Mouse (Mus musculus) liver, embryonic 16.5 days (tissue): ENCODE data around the gene Acsl3. TPM values are rescaled to one million over a fixed set of nuclear protein-coding genes. Genes with fewer than 3 reads are reported as not detected.

ENCODE experiments used
- ATAC-seq: fragments of 200-750 bp; cut with Nextera tagmentation; 2 replicates; pipeline ENCODE4 v1.8.0; 2017; ENCODE audit warnings: low read depth, mild to moderate bottlenecking, moderate number of reproducible peaks, moderate library complexity
- H3K27ac ChIP-seq: fragments of 300-500 bp; sonication (generic); 2 replicates; pipeline ENCODE4 v1.5.1; 2014; ENCODE audit warnings: mild to moderate bottlenecking, low read length
- H3K27me3 ChIP-seq: fragments of 300-500 bp; sonication (generic); 2 replicates; pipeline ENCODE4 v1.6.1; 2014; ENCODE audit warnings: low read depth, low read length, mixed read lengths; ENCODE audit not compliant: control insufficient read depth, insufficient read depth
- H3K36me3 ChIP-seq: fragments of 300-500 bp; sonication (generic); 2 replicates; pipeline ENCODE4 v1.6.1; 2014; ENCODE audit warnings: mild to moderate bottlenecking; ENCODE audit not compliant: control insufficient read depth, insufficient read depth
- H3K4me1 ChIP-seq: fragments of 300-500 bp; sonication (generic); 2 replicates; pipeline ENCODE4 v1.6.1; 2014; ENCODE audit warnings: low read depth, low read length, mixed read lengths; ENCODE audit not compliant: control insufficient read depth
- H3K4me2 ChIP-seq: fragments of 300-500 bp; sonication (generic); 2 replicates; pipeline ENCODE4 v1.6.1; 2014; ENCODE audit warnings: low read depth, low read length, mixed read lengths
- H3K4me3 ChIP-seq: fragments of 300-500 bp; sonication (generic); 2 replicates; pipeline ENCODE4 v1.5.1; 2014; ENCODE audit warnings: low read depth, mild to moderate bottlenecking, low read length
- H3K9ac ChIP-seq: fragments of 300-500 bp; sonication (generic); 2 replicates; pipeline ENCODE4 v1.6.1; 2014; ENCODE audit warnings: low read depth, low read length
- H3K9me3 ChIP-seq: fragments of 300-500 bp; sonication (generic); replicated peaks from 2 replicates; pipeline ENCODE4 v1.6.1; 2016; ENCODE audit warnings: low read length; ENCODE audit not compliant: control insufficient read depth
- WGBS: fragments of 180-500 bp; shearing (Covaris S2); extraction: QIAGEN DNeasy Blood & Tissue Kit; methylation state at CpG from one replicate; pipeline ENCODE4 v1.1.7; 2014; ENCODE audit not compliant: insufficient replicate concordance; 5-methylcytosine and 5-hydroxymethylcytosine counted together
- polyA plus RNA-seq: library from polyadenylated mRNA; unstranded; fragments of >200 nt; fragmentation: Nextera tagmentation; extraction: Ambion mirVana; gene quantifications from 2 replicates; pipeline ENCODE4 v1.2.1, GENCODE M21; 2015

Acsl3 gene
- polyA plus RNA-seq, 1 experiment from 2014 or later = 18.9 TPM

DNA sequence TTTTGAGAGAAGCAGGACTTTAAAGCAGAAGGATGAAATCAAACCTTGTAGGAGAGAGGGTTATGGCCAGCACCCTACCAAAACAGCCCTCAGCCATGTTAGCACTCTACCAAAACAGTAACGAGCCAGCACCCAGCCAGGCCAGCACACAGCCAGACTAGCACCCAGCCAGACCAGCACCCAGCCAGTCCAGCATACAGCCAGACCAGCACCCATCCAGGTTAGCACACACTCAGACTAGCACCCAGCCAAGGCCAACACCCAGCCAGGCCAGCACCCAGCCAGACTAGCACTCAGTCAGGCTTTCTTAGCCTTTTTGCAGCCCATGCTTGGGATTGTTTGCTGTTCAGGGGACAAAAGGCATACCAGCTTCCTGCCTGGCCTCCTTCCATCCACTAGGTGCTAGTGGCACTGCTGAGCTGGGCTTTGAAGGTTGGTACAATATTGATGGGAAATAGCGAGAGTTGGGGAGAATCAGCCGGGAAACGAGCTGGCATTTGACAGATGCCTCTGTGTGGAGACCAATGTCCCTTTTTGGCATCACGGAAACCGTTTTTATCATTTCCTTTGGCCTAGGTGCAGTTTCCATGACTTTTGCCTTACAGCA lies 68.1 kb downstream of the Acsl3 start:
- H3K27me3 ChIP-seq = no peaks in the 10 kb centered on the region
- no peak for ATAC-seq
- H3K4me2 ChIP-seq = no peak overlapping the region
- H3K9ac ChIP-seq = no peak overlapping the region
- H3K36me3 ChIP-seq = no peaks in the 10 kb centered on the region
- H3K4me3 ChIP-seq = no peak overlapping the region
- WGBS = 46% methylated on average over 6 of the region's 6 CpGs
- no peaks in the 10 kb centered on the region for H3K9me3 ChIP-seq
- no peaks in the 10 kb centered on the region for H3K4me1 ChIP-seq
- H3K27ac ChIP-seq = no peak overlapping the region

DNA sequence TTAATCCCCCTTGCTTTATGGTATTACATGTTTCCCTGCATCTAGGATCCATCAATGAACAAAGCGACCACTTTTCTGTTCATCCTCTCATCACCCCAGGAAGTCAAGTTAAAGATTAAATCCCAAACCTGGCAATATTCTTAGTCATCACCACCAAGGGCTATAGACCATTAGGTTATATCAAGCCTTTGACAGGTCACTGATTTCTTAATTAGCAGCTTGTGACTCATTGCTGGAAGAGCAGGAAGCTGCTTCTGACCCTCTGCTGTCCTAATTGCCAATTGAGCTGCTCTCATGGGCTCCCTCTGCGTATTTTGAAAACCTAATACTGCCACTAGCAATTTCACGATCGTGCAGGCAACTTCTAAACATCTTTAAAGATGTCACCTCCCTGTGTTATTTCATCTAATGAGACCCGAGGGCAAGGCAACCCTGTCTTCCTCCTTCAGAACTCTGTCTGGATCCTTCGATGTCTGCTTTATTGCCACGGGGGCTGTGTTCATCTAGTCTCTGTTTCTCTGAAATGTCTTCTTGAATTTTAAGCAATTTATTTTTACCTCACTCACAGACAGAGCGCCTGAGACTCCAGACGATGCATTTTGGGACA lies 72.6 kb downstream of the Acsl3 start:
- Histone ChIP-seq H3K36me3 (no peaks in the 10 kb centered on the region), H3K4me2 (no peak overlapping the region), H3K9me3 (no peaks in the 10 kb centered on the region), H3K27me3 (no peaks in the 10 kb centered on the region), H3K9ac (no peak overlapping the region), H3K27ac (no peak overlapping the region), H3K4me1 (no peaks in the 10 kb centered on the region), H3K4me3 (no peak overlapping the region)
- no peak for ATAC-seq
- WGBS = 60% methylated on average over 9 of the region's 9 CpGs

DNA sequence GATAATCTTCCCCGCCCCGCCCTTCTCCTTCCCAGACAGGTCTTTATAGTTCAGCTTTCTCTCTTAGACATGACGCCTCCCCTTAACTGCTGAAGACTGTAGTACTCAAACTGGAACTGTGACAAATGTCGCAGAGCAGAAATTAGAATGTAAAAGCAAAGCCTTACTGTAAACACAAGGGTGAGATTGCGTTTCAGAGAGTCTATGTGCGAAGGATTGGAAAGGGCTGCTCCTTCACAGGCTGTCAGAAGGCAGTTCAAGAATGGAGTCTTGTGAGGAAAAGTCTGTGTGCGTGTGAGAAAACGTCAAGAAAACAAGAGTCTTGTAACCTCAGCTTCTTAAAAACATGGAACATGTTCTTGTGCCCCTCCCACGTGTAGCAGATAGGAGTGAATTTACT lies 74.7 kb downstream of the Acsl3 start:
- Histone ChIP-seq H3K4me3 (no peak overlapping the region), H3K4me2 (no peak overlapping the region), H3K27ac (no peak overlapping the region), H3K9me3 (no peaks in the 10 kb centered on the region), H3K9ac (no peak overlapping the region), H3K36me3 (no peaks in the 10 kb centered on the region), H3K27me3 (no peaks in the 10 kb centered on the region), H3K4me1 (no peaks in the 10 kb centered on the region)
- no peak for ATAC-seq
- 71% methylated on average over 9 of the region's 9 CpGs for WGBS

DNA sequence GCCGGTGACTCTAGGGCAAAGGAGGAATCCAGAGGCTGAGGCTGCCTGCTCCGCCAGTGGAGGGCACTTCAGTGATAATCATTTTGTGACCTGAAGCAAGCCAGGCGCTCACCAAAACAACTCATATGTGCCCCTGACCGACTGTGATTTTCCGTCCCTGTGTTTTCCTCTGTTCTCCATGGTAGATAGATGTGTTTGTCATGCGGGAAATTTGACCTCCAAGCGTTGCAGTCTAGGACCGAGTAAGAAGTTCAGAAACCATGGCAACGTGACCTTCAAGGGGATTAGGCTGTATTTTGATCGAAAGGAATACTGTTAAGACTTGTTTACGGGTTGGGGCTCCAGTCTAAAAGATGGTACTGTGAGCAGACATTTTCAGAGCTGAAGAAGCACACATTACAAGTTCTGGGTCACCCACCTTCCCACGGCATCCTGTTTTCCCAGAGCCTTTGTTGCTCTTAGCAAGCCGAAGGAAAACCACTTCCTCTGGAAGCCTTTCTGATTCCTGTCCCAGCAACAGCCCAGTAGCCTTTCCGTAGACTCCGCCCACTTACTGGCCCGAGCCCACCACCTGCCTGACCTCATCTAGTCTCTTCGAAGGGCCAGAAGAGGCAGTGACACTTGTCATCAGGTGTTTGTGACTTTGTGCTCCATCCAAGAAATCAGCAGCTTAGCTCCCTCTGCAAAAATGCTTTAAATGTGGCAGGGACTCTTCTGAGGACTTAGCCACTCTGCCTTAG lies 76.8 kb downstream of the Acsl3 start:
- WGBS = 51% methylated on average over 17 of the region's 17 CpGs
- Histone ChIP-seq H3K4me3 (no peak overlapping the region), H3K9ac (no peak overlapping the region), H3K4me1 (no peaks in the 10 kb centered on the region), H3K27ac (no peak overlapping the region), H3K9me3 (no peaks in the 10 kb centered on the region), H3K36me3 (no peaks in the 10 kb centered on the region), H3K27me3 (no peaks in the 10 kb centered on the region), H3K4me2 (no peak overlapping the region)
- ATAC-seq = no peak

DNA sequence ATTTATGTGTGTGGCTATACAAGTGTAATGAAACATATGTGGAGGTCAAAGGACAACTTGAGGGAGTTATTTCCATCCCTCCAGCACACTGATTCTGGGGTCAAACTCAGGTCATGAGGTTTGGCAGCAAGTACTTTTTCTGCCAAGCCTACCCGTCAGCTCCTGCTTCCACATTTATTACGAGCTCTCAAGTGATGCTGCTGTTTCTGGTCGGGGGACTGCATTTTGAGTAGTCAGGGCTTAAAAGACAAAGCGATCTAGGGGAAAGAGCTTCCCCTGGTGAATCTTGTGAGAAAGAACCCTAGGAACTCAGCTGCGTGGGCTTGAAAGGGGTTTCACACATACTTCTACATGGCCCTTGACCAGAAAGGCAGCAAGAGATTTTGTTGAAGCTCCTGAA lies 80.0 kb downstream of the Acsl3 start:
- Histone ChIP-seq H3K4me2 (no peak overlapping the region), H3K9ac (no peak overlapping the region), H3K9me3 (no peaks in the 10 kb centered on the region), H3K4me1 (no peaks in the 10 kb centered on the region), H3K27me3 (no peaks in the 10 kb centered on the region), H3K4me3 (no peak overlapping the region), H3K27ac (no peak overlapping the region), H3K36me3 (no peaks in the 10 kb centered on the region)
- ATAC-seq = no peak
- WGBS = 56% methylated on average over 5 of the region's 5 CpGs

DNA sequence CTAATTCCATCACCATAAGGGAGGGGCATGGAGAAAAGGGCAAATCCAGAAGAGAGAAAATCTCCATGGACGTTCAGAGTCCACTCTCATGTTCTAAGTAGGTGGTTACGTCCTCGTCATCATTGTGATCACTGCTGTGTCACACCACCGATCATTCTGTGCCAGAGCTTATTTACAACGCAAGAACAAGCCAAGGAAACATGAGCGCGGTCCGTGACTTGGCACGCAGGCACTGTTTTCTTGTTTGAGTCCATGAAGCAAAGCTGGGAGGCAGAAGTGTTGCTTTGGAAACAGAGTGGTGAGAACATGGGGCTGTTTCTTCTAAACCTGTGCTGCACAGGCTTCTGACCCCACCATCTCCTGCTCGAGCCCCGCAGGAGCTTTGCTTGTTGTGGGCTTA lies 83.1 kb downstream of the Acsl3 start:
- no peaks in the 10 kb centered on the region for H3K27me3 ChIP-seq
- H3K4me3 ChIP-seq = no peak overlapping the region
- 82% methylated on average over 11 of the region's 11 CpGs for WGBS
- no peaks in the 10 kb centered on the region for H3K4me1 ChIP-seq
- no peak overlapping the region for H3K4me2 ChIP-seq
- no peak overlapping the region for H3K9ac ChIP-seq
- ATAC-seq = no peak
- H3K9me3 ChIP-seq = no peaks in the 10 kb centered on the region
- H3K27ac ChIP-seq = no peak overlapping the region
- no peaks in the 10 kb centered on the region for H3K36me3 ChIP-seq

DNA sequence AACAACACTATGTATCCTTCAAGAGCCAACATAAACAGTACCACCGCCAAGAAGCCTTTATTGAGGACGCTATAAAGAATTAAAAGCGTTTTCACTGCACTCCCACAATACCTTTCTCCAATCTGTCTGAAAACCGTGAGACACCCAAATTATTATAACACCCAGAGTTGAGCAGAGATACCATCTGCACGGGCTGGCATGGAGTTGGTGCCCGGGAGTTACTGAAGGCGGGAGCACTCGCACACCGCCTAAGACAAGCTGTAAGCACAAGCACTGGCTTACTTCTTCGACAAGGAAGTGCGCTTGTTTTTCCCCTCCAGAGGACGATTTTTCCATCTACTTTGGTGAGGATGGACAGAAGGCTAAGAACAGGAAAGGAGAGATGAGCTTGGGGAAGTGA lies 84.6 kb downstream of the Acsl3 start:
- ATAC-seq = no peak
- no peak overlapping the region for H3K4me3 ChIP-seq
- no peak overlapping the region for H3K27ac ChIP-seq
- no peaks in the 10 kb centered on the region for H3K36me3 ChIP-seq
- no peak overlapping the region for H3K4me2 ChIP-seq
- no peaks in the 10 kb centered on the region for H3K9me3 ChIP-seq
- no peaks in the 10 kb centered on the region for H3K27me3 ChIP-seq
- H3K4me1 ChIP-seq = no peaks in the 10 kb centered on the region
- H3K9ac ChIP-seq = no peak overlapping the region
- 70% methylated on average over 12 of the region's 12 CpGs for WGBS

DNA sequence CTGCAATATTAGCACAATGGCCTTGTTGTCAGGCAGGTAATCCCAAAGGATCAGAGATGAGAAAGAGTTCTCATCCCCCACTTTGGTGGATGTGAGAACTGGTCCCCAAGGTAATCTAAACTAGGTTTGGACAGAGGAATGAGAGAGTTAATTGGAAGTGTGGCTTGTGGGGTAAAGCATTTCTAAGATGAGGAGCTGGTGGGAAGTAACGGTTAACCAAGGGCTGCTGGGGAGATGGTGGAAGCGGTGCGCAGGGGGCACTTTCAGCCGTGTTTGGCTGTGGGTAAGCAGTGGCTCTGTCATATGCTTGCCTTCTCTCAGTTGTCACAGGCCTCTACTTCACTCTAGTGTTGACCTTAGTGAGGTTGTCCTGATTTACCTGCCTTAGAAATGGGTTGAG lies 85.7 kb downstream of the Acsl3 start:
- Histone ChIP-seq H3K4me1 (no peaks in the 10 kb centered on the region), H3K9me3 (no peaks in the 10 kb centered on the region), H3K27me3 (no peaks in the 10 kb centered on the region), H3K27ac (no peak overlapping the region), H3K4me2 (no peak overlapping the region), H3K9ac (no peak overlapping the region), H3K4me3 (no peak overlapping the region), H3K36me3 (no peaks in the 10 kb centered on the region)
- 70% methylated on average over 4 of the region's 4 CpGs for WGBS
- ATAC-seq = no peak

DNA sequence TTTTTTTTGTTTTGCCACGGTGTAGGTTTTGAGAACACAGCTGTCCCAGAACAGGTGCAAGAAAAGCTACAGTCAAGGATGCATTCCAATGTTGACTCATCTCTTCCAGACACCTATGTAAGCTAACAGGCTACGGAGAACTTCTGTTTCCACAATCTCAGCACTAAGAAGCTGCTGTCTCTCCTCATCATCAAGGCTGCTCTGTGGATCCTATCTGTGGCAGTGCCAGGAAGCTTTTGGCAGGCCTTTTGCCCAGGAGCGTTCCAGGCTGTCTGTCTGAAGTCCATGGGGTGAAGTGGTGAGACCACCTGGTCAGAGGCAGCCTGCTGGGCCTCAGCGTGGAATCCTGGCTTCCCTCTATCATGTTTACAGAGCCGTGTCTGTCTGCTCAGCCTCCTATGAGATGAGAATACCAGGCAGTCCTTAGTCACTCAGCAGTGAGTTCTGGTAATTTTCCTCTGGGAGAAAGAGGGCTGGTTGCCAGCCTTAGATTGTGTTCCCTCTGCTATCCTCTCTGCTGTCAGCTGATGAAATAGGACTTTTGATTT lies 87.7 kb downstream of the Acsl3 start:
- Histone ChIP-seq H3K9ac (no peak overlapping the region), H3K36me3 (no peaks in the 10 kb centered on the region), H3K27ac (no peak overlapping the region), H3K4me2 (no peak overlapping the region), H3K4me3 (no peak overlapping the region), H3K27me3 (no peaks in the 10 kb centered on the region), H3K4me1 (no peaks in the 10 kb centered on the region), H3K9me3 (no peaks in the 10 kb centered on the region)
- WGBS = 42% methylated on average over 5 of the region's 5 CpGs
- 0 out of 2 replicates have a peak, but pooled peaks have one; percentile 16 for ATAC-seq
